Mouse (Mus musculus): Measurements from ENCODE around the gene Fastkd2. TPM values are rescaled to one million over a fixed set of nuclear protein-coding genes. Genes with fewer than 3 reads are reported as not detected.

Fastkd2 gene
- polyA plus RNA-seq, 1 experiment from 2014 or later = 74.6 TPM

DNA sequence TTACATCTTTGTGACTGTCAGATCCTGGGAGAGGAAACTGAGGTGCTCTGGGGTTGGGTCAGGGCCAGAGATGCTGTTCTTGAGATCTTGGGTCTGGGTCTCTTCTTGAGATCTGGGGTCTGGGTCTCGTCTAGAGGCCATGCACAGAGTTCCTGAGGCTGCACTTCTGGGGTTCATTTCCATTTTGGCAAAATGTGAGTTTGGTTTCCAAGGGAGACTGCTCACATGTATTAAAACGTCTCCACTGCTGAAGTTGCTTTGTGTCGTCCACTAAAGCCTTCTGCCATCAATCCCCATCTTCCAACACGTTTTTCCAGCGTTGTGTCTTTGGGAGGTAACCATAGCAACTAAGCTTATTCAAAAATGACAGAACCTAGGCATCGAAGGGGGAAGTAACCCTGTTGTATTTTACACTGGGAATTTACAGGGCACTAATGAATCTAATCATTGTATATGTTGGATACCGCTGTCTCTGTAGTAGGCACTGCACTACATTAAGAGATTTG is 33.5 kb downstream of the Fastkd2 start:
- 0 out of 2 replicates have a peak overlapping the region, but pooled peaks have one; percentile 2 for H3K4me2 ChIP-seq (ENCODE audit: low read depth, low read length, severe bottlenecking)
- 24% methylated on average over 7 of the region's 7 CpGs for WGBS
- H3K36me3 ChIP-seq (ENCODE audit: control insufficient read depth, insufficient read depth, low read length) = no peaks in the 10 kb centered on the region
- H3K27me3 ChIP-seq (ENCODE audit: control insufficient read depth, insufficient read depth, low read length) = no peaks in the 10 kb centered on the region
- H3K27ac ChIP-seq (ENCODE audit: low read depth, low read length) = peak overlapping the region; percentile 48; the same call in 1 of the 2 replicates
- no peak overlapping the region for H3K9ac ChIP-seq (ENCODE audit: low read length)
- peaks cover 11% of the 10 kb centered on the region; the same call in 1 of the 2 replicates for H3K4me1 ChIP-seq (replicated peaks; ENCODE audit: control insufficient read depth, insufficient read depth, low read length)
- peak; percentile 67 for ATAC-seq (replicated peaks; ENCODE audit: low FRiP score)
- no peak for DNase-seq (ENCODE audit: low spot score)
- no peak overlapping the region for H3K4me3 ChIP-seq (ENCODE audit: low read depth, low read length)
- H3K9me3 ChIP-seq (ENCODE audit: control insufficient read depth, low read length) = no peaks in the 10 kb centered on the region

- H3K4me1 ChIP-seq (replicated peaks; ENCODE audit: control insufficient read depth, insufficient read depth, low read length) = peaks cover 11% of the 10 kb centered on the region; the same call in 1 of the 2 replicates
- H3K36me3 ChIP-seq (ENCODE audit: control insufficient read depth, insufficient read depth, low read length) = no peaks in the 10 kb centered on the region
- no peaks in the 10 kb centered on the region for H3K27me3 ChIP-seq (ENCODE audit: control insufficient read depth, insufficient read depth, low read length)
- H3K4me3 ChIP-seq (ENCODE audit: low read depth, low read length) = no peak overlapping the region
- H3K9ac ChIP-seq (ENCODE audit: low read length) = no peak overlapping the region
- no peaks in the 10 kb centered on the region for H3K9me3 ChIP-seq (ENCODE audit: control insufficient read depth, low read length)
- WGBS = 56% methylated on average over 7 of the region's 7 CpGs
- no peak overlapping the region for H3K4me2 ChIP-seq (ENCODE audit: low read depth, low read length, severe bottlenecking)
- DNase-seq (ENCODE audit: low spot score) (no peak), ATAC-seq (replicated peaks; ENCODE audit: low FRiP score) (no peak)
- no peak overlapping the region for H3K27ac ChIP-seq (ENCODE audit: low read depth, low read length)
Observed at GRCm38 (mm10) chr1:63764395-63764794, 34.0 kb downstream of the Fastkd2 start.

GRCm38 (mm10) chr1:63768112-63768511 is 37.7 kb downstream of the Fastkd2 start:
- H3K36me3 ChIP-seq (ENCODE audit: control insufficient read depth, insufficient read depth, low read length) = no peaks in the 10 kb centered on the region
- H3K4me2 ChIP-seq (ENCODE audit: low read depth, low read length, severe bottlenecking) = no peak overlapping the region
- no peak overlapping the region for H3K4me3 ChIP-seq (ENCODE audit: low read depth, low read length)
- H3K9me3 ChIP-seq (ENCODE audit: control insufficient read depth, low read length) = no peaks in the 10 kb centered on the region
- H3K27ac ChIP-seq (ENCODE audit: low read depth, low read length) = no peak overlapping the region
- H3K4me1 ChIP-seq (replicated peaks; ENCODE audit: control insufficient read depth, insufficient read depth, low read length) = peaks cover 11% of the 10 kb centered on the region; the same call in 1 of the 2 replicates
- ATAC-seq (replicated peaks; ENCODE audit: low FRiP score) (no peak), DNase-seq (ENCODE audit: low spot score) (no peak)
- H3K9ac ChIP-seq (ENCODE audit: low read length) = no peak overlapping the region
- 78% methylated on average over 8 of the region's 8 CpGs for whole genome bisulfite sequencing
- no peaks in the 10 kb centered on the region for H3K27me3 ChIP-seq (ENCODE audit: control insufficient read depth, insufficient read depth, low read length)

DNA sequence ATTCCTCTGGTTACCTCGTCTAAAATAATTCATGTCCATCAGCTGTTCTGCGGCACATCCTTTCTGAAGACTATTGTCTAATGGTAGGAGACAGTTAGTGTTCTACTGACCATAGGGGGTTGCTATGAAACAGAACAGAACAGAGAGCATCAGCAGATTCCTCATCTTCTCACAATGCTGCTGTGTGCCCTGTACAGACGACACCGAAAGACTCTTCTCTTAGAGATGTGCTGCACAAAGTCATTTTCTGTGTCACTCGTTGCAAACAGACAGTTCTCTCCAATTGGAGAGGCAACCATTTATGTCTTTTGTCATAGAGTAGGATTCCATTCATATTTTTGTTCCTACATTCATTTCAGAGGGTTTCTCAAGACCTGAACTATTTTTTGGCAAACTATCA is 38.8 kb downstream of the Fastkd2 start, which contains the start of gene 4933402D24Rik:
TSS of gene 4933402D24Rik (minus strand) at position 101 of the 400 bp plus-strand sequence.
- H3K36me3 ChIP-seq (ENCODE audit: control insufficient read depth, insufficient read depth, low read length) = no peaks in the 10 kb centered on the region
- DNase-seq (ENCODE audit: low spot score) = no peak
- H3K4me1 ChIP-seq (replicated peaks; ENCODE audit: control insufficient read depth, insufficient read depth, low read length) = peaks cover under 1% of the 10 kb centered on the region; the same call in 1 of the 2 replicates
- no peak within 1 kb of the TSS for H3K9ac ChIP-seq (ENCODE audit: low read length)
- H3K4me2 ChIP-seq (ENCODE audit: low read depth, low read length, severe bottlenecking) = no peak within 1 kb of the TSS
- no peak within 1 kb of the TSS for H3K27ac ChIP-seq (ENCODE audit: low read depth, low read length)
- H3K27me3 ChIP-seq (ENCODE audit: control insufficient read depth, insufficient read depth, low read length) = no peaks in the 10 kb centered on the region
- 84% methylated on average over 5 of the region's 5 CpGs for WGBS
- H3K9me3 ChIP-seq (ENCODE audit: control insufficient read depth, low read length) = no peaks in the 10 kb centered on the region
- no peak within 1 kb of the TSS for H3K4me3 ChIP-seq (ENCODE audit: low read depth, low read length)
- ATAC-seq (replicated peaks; ENCODE audit: low FRiP score) = no peak

GRCm38 (mm10) chr1:63770309-63770708 is 39.9 kb downstream of the Fastkd2 start:
- WGBS = 83% methylated on average over 7 of the region's 7 CpGs
- H3K36me3 ChIP-seq (ENCODE audit: control insufficient read depth, insufficient read depth, low read length) = no peaks in the 10 kb centered on the region
- no peak overlapping the region for H3K4me3 ChIP-seq (ENCODE audit: low read depth, low read length)
- ATAC-seq (replicated peaks; ENCODE audit: low FRiP score) (no peak), DNase-seq (ENCODE audit: low spot score) (no peak)
- H3K9ac ChIP-seq (ENCODE audit: low read length) = no peak overlapping the region
- no peaks in the 10 kb centered on the region for H3K27me3 ChIP-seq (ENCODE audit: control insufficient read depth, insufficient read depth, low read length)
- H3K27ac ChIP-seq (ENCODE audit: low read depth, low read length) = no peak overlapping the region
- H3K9me3 ChIP-seq (ENCODE audit: control insufficient read depth, low read length) = no peaks in the 10 kb centered on the region
- no peaks in the 10 kb centered on the region; the same call in 1 of the 2 replicates for H3K4me1 ChIP-seq (replicated peaks; ENCODE audit: control insufficient read depth, insufficient read depth, low read length)
- no peak overlapping the region for H3K4me2 ChIP-seq (ENCODE audit: low read depth, low read length, severe bottlenecking)

DNA sequence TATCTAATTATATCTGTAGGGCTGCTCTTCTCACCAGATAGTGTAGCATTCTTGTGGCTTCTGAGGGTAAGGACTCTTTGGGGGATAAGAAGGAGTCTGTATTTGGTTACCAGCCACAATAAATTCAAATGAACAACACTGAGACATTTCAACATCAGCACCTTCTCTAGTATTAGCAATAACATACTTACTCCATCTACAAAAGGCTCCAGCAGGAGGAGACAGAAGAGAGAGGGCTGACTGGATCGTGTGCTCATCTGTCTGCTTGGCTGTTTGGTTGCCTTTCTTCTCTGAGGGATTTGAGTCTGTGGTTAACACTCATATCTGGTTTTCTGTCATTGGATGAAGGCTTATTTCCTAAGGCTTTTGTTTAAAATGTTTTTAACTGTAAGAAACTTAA is 46.0 kb downstream of the Fastkd2 start:
- WGBS = 48% methylated on average over 1 of the region's 1 CpGs
- Histone ChIP-seq H3K9ac (ENCODE audit: low read length) (no peak overlapping the region), H3K4me2 (ENCODE audit: low read depth, low read length, severe bottlenecking) (no peak overlapping the region), H3K27me3 (ENCODE audit: control insufficient read depth, insufficient read depth, low read length) (no peaks in the 10 kb centered on the region), H3K36me3 (ENCODE audit: control insufficient read depth, insufficient read depth, low read length) (no peaks in the 10 kb centered on the region), H3K27ac (ENCODE audit: low read depth, low read length) (no peak overlapping the region), H3K4me1 (replicated peaks; ENCODE audit: control insufficient read depth, insufficient read depth, low read length) (no peaks in the 10 kb centered on the region), H3K4me3 (ENCODE audit: low read depth, low read length) (no peak overlapping the region), H3K9me3 (ENCODE audit: control insufficient read depth, low read length) (no peaks in the 10 kb centered on the region)
- no peak for ATAC-seq (replicated peaks; ENCODE audit: low FRiP score)
- DNase-seq (ENCODE audit: low spot score) = no peak

- WGBS = 79% methylated on average over 4 of the region's 4 CpGs
- Histone ChIP-seq H3K9me3 (ENCODE audit: control insufficient read depth, low read length) (no peaks in the 10 kb centered on the region), H3K9ac (ENCODE audit: low read length) (no peak overlapping the region), H3K36me3 (ENCODE audit: control insufficient read depth, insufficient read depth, low read length) (no peaks in the 10 kb centered on the region), H3K4me3 (ENCODE audit: low read depth, low read length) (no peak overlapping the region), H3K4me2 (ENCODE audit: low read depth, low read length, severe bottlenecking) (no peak overlapping the region), H3K27ac (ENCODE audit: low read depth, low read length) (no peak overlapping the region), H3K27me3 (ENCODE audit: control insufficient read depth, insufficient read depth, low read length) (no peaks in the 10 kb centered on the region), H3K4me1 (replicated peaks; ENCODE audit: control insufficient read depth, insufficient read depth, low read length) (no peaks in the 10 kb centered on the region)
- ATAC-seq (replicated peaks; ENCODE audit: low FRiP score) = no peak
- DNase-seq (ENCODE audit: low spot score) = no peak
Observed at GRCm38 (mm10) chr1:63776902-63777630, 46.7 kb downstream of the Fastkd2 start.

- ATAC-seq (replicated peaks; ENCODE audit: low FRiP score) (no peak), DNase-seq (ENCODE audit: low spot score) (no peak)
- H3K36me3 ChIP-seq (ENCODE audit: control insufficient read depth, insufficient read depth, low read length) = no peaks in the 10 kb centered on the region
- H3K4me1 ChIP-seq (replicated peaks; ENCODE audit: control insufficient read depth, insufficient read depth, low read length) = no peaks in the 10 kb centered on the region
- no peaks in the 10 kb centered on the region for H3K27me3 ChIP-seq (ENCODE audit: control insufficient read depth, insufficient read depth, low read length)
- H3K27ac ChIP-seq (ENCODE audit: low read depth, low read length) = no peak overlapping the region
- H3K4me2 ChIP-seq (ENCODE audit: low read depth, low read length, severe bottlenecking) = no peak overlapping the region
- H3K9me3 ChIP-seq (ENCODE audit: control insufficient read depth, low read length) = no peaks in the 10 kb centered on the region
- H3K9ac ChIP-seq (ENCODE audit: low read length) = no peak overlapping the region
- H3K4me3 ChIP-seq (ENCODE audit: low read depth, low read length) = no peak overlapping the region
Observed at GRCm38 (mm10) chr1:63794326-63794725, 63.9 kb downstream of the Fastkd2 start.
